Mouse (Mus musculus) macrophage (primary cell): ENCODE data around the gene Copz1. TPM values are rescaled to one million over a fixed set of nuclear protein-coding genes. Genes with fewer than 3 reads are reported as not detected.

Experiments used
- H3K27ac ChIP-seq: fragments of 350-480 bp; formaldehyde crosslinking; 2 replicates; pipeline ENCODE4 v1.9.0; 2021
- H3K36me3 ChIP-seq: fragments of 350-480 bp; formaldehyde crosslinking; 2 replicates; pipeline ENCODE4 v1.9.0; 2021; ENCODE audit errors: inconsistent target
- H3K4me3 ChIP-seq: fragments of 350-480 bp; formaldehyde crosslinking; 2 replicates; pipeline ENCODE4 v1.9.0; 2021; ENCODE audit errors: inconsistent target
- H3K79me2 ChIP-seq: fragments of 350-480 bp; formaldehyde crosslinking; 2 replicates; pipeline ENCODE4 v1.9.0; 2021; ENCODE audit errors: inconsistent target
- WGBS: methylation state at CpG from one replicate; pipeline ENCODE4 v1.1.7; 2026; ENCODE audit warnings: inconsistent platforms; ENCODE audit not compliant: missing documents; 5-methylcytosine and 5-hydroxymethylcytosine counted together
- polyA plus RNA-seq: library from polyadenylated mRNA; stranded (reverse); fragments of 250-400 nt; gene quantifications from 3 replicates; pipeline ENCODE4 v1.2.4, GENCODE M21; 2018; ENCODE audit warnings: inconsistent platforms

The Copz1 gene
- polyA plus RNA-seq, 1 experiment from 2014 or later = 123 TPM

GRCm38 (mm10) chr15:103305792-103306645, 33.5 kb downstream of the Copz1 start:
- Histone ChIP-seq H3K4me3 (peak overlapping the region; percentile 28), H3K36me3 (no peaks in the 10 kb centered on the region), H3K79me2 (no peaks in the 10 kb centered on the region; the same call in 1 of the 2 replicates), H3K27ac (peak overlapping the region; percentile 97)
- 46% methylated on average over 8 of the region's 8 CpGs for WGBS

- WGBS = 0% methylated on average over 7 of the region's 7 CpGs
- Histone ChIP-seq H3K4me3 (no peak overlapping the region), H3K27ac (peak overlapping the region; percentile 97), H3K36me3 (no peaks in the 10 kb centered on the region), H3K79me2 (no peaks in the 10 kb centered on the region; the same call in 1 of the 2 replicates)
These were observed 34.6 kb downstream of the Copz1 start for GRCm38 (mm10) chr15:103307125-103307524.

- Histone ChIP-seq H3K36me3 (no peaks in the 10 kb centered on the region), H3K79me2 (no peaks in the 10 kb centered on the region; the same call in 1 of the 2 replicates), H3K27ac (no peak overlapping the region), H3K4me3 (no peak overlapping the region)
- WGBS = 35% methylated on average over 26 of the region's 28 CpGs
These were observed 35.8 kb downstream of the Copz1 start for GRCm38 (mm10) chr15:103308056-103308875.

GRCm38 (mm10) chr15:103308876-103309580, 36.5 kb downstream of the Copz1 start:
- Histone ChIP-seq H3K27ac (peak overlapping the region; percentile 75; the same call in 1 of the 2 replicates), H3K79me2 (no peaks in the 10 kb centered on the region; the same call in 1 of the 2 replicates), H3K36me3 (no peaks in the 10 kb centered on the region), H3K4me3 (no peak overlapping the region)
- WGBS = 83% methylated on average over 18 of the region's 26 CpGs

GRCm38 (mm10) chr15:103310365-103310910, 37.9 kb downstream of the Copz1 start, which contains the start of gene Gpr84:
Gene Gpr84, minus strand, starts transcription at chr15:103310612.
- no peak within 1 kb of the TSS for H3K4me3 ChIP-seq
- peaks cover 9% of the 10 kb centered on the region; the same call in 1 of the 2 replicates for H3K36me3 ChIP-seq
- peak within 1 kb of the TSS; percentile 75 for H3K27ac ChIP-seq
- 4% methylated on average over 6 of the region's 6 CpGs for WGBS
- no peaks in the 10 kb centered on the region; the same call in 1 of the 2 replicates for H3K79me2 ChIP-seq

- Histone ChIP-seq H3K4me3 (no peak overlapping the region), H3K27ac (no peak overlapping the region), H3K79me2 (no peaks in the 10 kb centered on the region; the same call in 1 of the 2 replicates), H3K36me3 (peaks cover 34% of the 10 kb centered on the region)
- WGBS = 23% methylated on average over 12 of the region's 18 CpGs
These were observed 41.1 kb downstream of the Copz1 start for GRCm38 (mm10) chr15:103313495-103314095.

GRCm38 (mm10) chr15:103314181-103314580, 41.7 kb downstream of the Copz1 start:
- no peaks in the 10 kb centered on the region; the same call in 1 of the 2 replicates for H3K79me2 ChIP-seq
- WGBS = 96% methylated on average over 10 of the region's 22 CpGs
- H3K36me3 ChIP-seq = peaks cover 40% of the 10 kb centered on the region
- H3K4me3 ChIP-seq = no peak overlapping the region
- H3K27ac ChIP-seq = no peak overlapping the region

- Histone ChIP-seq H3K27ac (no peak overlapping the region), H3K79me2 (no peaks in the 10 kb centered on the region; the same call in 1 of the 2 replicates), H3K36me3 (peaks cover 45% of the 10 kb centered on the region), H3K4me3 (no peak overlapping the region)
- 76% methylated on average over 18 of the region's 18 CpGs for WGBS
These were observed 42.5 kb downstream of the Copz1 start for GRCm38 (mm10) chr15:103315011-103315502.

- 68% methylated on average over 10 of the region's 10 CpGs for WGBS
- peaks cover 54% of the 10 kb centered on the region for H3K36me3 ChIP-seq
These were observed 43.7 kb downstream of the Copz1 start for GRCm38 (mm10) chr15:103315979-103316776.

GRCm38 (mm10) chr15:103317120-103317519, 44.6 kb downstream of the Copz1 start:
- Histone ChIP-seq H3K4me3 (no peak overlapping the region), H3K36me3 (peaks cover 57% of the 10 kb centered on the region), H3K79me2 (peaks cover 5% of the 10 kb centered on the region; the same call in 1 of the 2 replicates), H3K27ac (no peak overlapping the region)

More at GRCm38 (mm10) chr15:103315979-103316776, 43.7 kb downstream of the Copz1 start:
- Histone ChIP-seq H3K79me2 (no peaks in the 10 kb centered on the region; the same call in 1 of the 2 replicates), H3K4me3 (no peak overlapping the region), H3K27ac (no peak overlapping the region)

- no peak overlapping the region for H3K27ac ChIP-seq
- H3K36me3 ChIP-seq = peaks cover 57% of the 10 kb centered on the region
- 93% methylated on average over 8 of the region's 8 CpGs for WGBS
- no peak overlapping the region for H3K4me3 ChIP-seq
- peaks cover 11% of the 10 kb centered on the region; the same call in 1 of the 2 replicates for H3K79me2 ChIP-seq
These were observed 45.2 kb downstream of the Copz1 start for GRCm38 (mm10) chr15:103317731-103318130.

GRCm38 (mm10) chr15:103318201-103318816, 45.8 kb downstream of the Copz1 start:
- Histone ChIP-seq H3K79me2 (peaks cover 14% of the 10 kb centered on the region; the same call in 1 of the 2 replicates), H3K4me3 (no peak overlapping the region), H3K27ac (no peak overlapping the region), H3K36me3 (peaks cover 57% of the 10 kb centered on the region)
- WGBS = 100% methylated on average over 3 of the region's 3 CpGs
